Mouse (Mus musculus) liver, embryonic 15.5 days (tissue): ENCODE measurements around the gene Cyth4. TPM values are rescaled to one million over a fixed set of nuclear protein-coding genes. Genes with fewer than 3 reads are reported as not detected.

ENCODE experiments used
- ATAC-seq: fragments of 200-750 bp; cut with Nextera tagmentation; 2 replicates; pipeline ENCODE4 v1.8.0; 2017; ENCODE audit warnings: moderate number of reproducible peaks, mild to moderate bottlenecking, moderate library complexity; ENCODE audit not compliant: insufficient read depth
- H3K27ac ChIP-seq: fragments of 300-500 bp; sonication (generic); replicated peaks from 2 replicates; pipeline ENCODE4 v1.5.1; 2015; ENCODE audit warnings: mild to moderate bottlenecking, inconsistent platforms
- H3K27me3 ChIP-seq: fragments of 300-500 bp; sonication (generic); 2 replicates; pipeline ENCODE4 v1.6.1; 2015; ENCODE audit warnings: mild to moderate bottlenecking, inconsistent platforms
- H3K36me3 ChIP-seq: fragments of 300-500 bp; sonication (generic); replicated peaks from 2 replicates; pipeline ENCODE4 v1.6.1; 2015; ENCODE audit warnings: moderate library complexity, mild to moderate bottlenecking, inconsistent platforms
- H3K4me1 ChIP-seq: fragments of 300-500 bp; sonication (generic); replicated peaks from 2 replicates; pipeline ENCODE4 v1.6.1; 2015; ENCODE audit warnings: inconsistent platforms
- H3K4me2 ChIP-seq: fragments of 300-500 bp; sonication (generic); 2 replicates; pipeline ENCODE4 v1.6.1; 2015; ENCODE audit warnings: moderate library complexity, mild to moderate bottlenecking, inconsistent platforms
- H3K4me3 ChIP-seq: fragments of 300-500 bp; sonication (generic); replicated peaks from 2 replicates; pipeline ENCODE4 v1.5.1; 2015; ENCODE audit warnings: mild to moderate bottlenecking, inconsistent platforms
- H3K9ac ChIP-seq: fragments of 300-500 bp; sonication (generic); 2 replicates; pipeline ENCODE4 v1.6.1; 2015; ENCODE audit warnings: moderate library complexity, mild to moderate bottlenecking, inconsistent platforms
- H3K9me3 ChIP-seq: fragments of 300-500 bp; sonication (generic); replicated peaks from 2 replicates; pipeline ENCODE4 v1.6.1; 2016; ENCODE audit warnings: inconsistent platforms
- WGBS: fragments of 180-500 bp; shearing (Covaris S2); methylation state at CpG from one replicate; pipeline ENCODE4 v1.1.7; 2015; ENCODE audit warnings: mixed read lengths; ENCODE audit not compliant: insufficient replicate concordance; 5-methylcytosine and 5-hydroxymethylcytosine counted together
- polyA plus RNA-seq: library from polyadenylated mRNA; unstranded; fragments of >200 nt; fragmentation: Nextera tagmentation; extraction: Ambion mirVana; gene quantifications from 2 replicates; pipeline ENCODE4 v1.2.1, GENCODE M21; 2015

The Cyth4 gene
- polyA plus RNA-seq, 1 experiment from 2014 or later, result 13.5 TPM

DNA sequence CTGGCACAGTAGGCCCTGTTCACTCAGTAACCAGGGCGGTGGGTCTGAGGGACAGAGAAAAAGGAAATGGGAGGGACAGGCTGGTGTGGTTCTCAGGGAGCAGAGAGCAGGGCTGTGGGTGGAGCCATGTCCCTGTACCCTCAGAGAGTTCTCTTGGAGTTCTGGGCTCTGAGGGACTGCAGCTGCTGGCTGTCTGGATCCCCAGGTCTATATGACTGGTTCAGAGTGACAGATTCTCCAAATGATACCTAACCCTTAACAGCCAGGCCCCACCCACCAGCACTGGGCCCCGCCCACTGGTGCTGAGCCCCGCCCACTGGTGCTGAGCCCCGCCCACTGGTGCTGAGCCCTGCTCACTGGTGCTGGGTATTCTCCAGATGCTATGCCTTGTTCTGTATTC, 882 bp downstream of the Cyth4 start:
- peak overlapping the region; percentile 67 for H3K27ac ChIP-seq
- H3K4me3 ChIP-seq, result peak overlapping the region; percentile 43
- H3K4me1 ChIP-seq, result peaks cover 5% of the 10 kb centered on the region; the same call in 1 of the 2 replicates
- H3K9ac ChIP-seq, result no peak overlapping the region
- H3K27me3 ChIP-seq, result no peaks in the 10 kb centered on the region
- H3K4me2 ChIP-seq, result peak overlapping the region; percentile 23; the same call in 1 of the 2 replicates
- ATAC-seq, result peak; percentile 19; the same call in 1 of the 2 replicates
- WGBS, result 12% methylated on average over 4 of the region's 4 CpGs
- H3K9me3 ChIP-seq, result no peaks in the 10 kb centered on the region
- H3K36me3 ChIP-seq, result no peaks in the 10 kb centered on the region

DNA sequence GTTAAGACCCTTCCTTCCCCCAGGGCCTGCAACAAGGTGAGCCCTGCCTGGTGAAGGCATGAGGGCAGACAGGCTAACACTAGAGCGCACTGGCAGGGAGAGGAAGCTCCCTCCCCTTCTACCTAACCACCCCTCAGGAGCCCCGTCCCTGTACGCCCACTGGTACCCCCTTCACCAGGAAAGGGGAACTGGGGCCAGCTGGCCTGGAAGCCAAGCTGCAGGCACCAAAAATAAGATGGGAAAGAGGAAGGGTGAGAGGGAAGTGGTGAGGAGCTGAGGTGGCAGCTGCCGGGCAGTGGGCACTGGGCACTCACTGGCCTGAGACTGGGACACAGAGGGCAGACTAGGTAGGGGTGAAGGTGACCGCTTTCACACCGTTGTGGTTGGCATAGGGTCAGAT, 2.3 kb downstream of the Cyth4 start:
- Histone ChIP-seq H3K36me3 (no peaks in the 10 kb centered on the region), H3K4me2 (peak overlapping the region; percentile 32), H3K4me1 (peaks cover 5% of the 10 kb centered on the region; the same call in 1 of the 2 replicates), H3K9me3 (no peaks in the 10 kb centered on the region), H3K9ac (no peak overlapping the region), H3K4me3 (0 out of 2 replicates have a peak overlapping the region, but pooled peaks have one; percentile 2), H3K27me3 (no peaks in the 10 kb centered on the region), H3K27ac (peak overlapping the region; percentile 38; the same call in 1 of the 2 replicates)
- 41% methylated on average over 6 of the region's 6 CpGs for WGBS
- ATAC-seq, result no peak

- H3K4me2 ChIP-seq, result peak overlapping the region; percentile 32
- H3K9me3 ChIP-seq, result no peaks in the 10 kb centered on the region
- 62% methylated on average over 13 of the region's 13 CpGs for WGBS
- H3K36me3 ChIP-seq, result no peaks in the 10 kb centered on the region
- no peak overlapping the region for H3K4me3 ChIP-seq
- no peak for ATAC-seq
- H3K27me3 ChIP-seq, result no peaks in the 10 kb centered on the region
- H3K27ac ChIP-seq, result no peak overlapping the region
- H3K9ac ChIP-seq, result no peak overlapping the region
- H3K4me1 ChIP-seq, result peaks cover 5% of the 10 kb centered on the region; the same call in 1 of the 2 replicates
Measured at GRCm38 (mm10) chr15:78599529-78600193, 2.8 kb downstream of the Cyth4 start.

GRCm38 (mm10) chr15:78601180-78601579, 4.3 kb downstream of the Cyth4 start:
- WGBS, result 36% methylated on average over 6 of the region's 6 CpGs
- Histone ChIP-seq H3K4me3 (no peak overlapping the region), H3K36me3 (no peaks in the 10 kb centered on the region), H3K9ac (no peak overlapping the region), H3K4me2 (no peak overlapping the region), H3K9me3 (no peaks in the 10 kb centered on the region), H3K4me1 (peaks cover 15% of the 10 kb centered on the region; the same call in 1 of the 2 replicates), H3K27ac (no peak overlapping the region), H3K27me3 (no peaks in the 10 kb centered on the region)
- ATAC-seq, result no peak

DNA sequence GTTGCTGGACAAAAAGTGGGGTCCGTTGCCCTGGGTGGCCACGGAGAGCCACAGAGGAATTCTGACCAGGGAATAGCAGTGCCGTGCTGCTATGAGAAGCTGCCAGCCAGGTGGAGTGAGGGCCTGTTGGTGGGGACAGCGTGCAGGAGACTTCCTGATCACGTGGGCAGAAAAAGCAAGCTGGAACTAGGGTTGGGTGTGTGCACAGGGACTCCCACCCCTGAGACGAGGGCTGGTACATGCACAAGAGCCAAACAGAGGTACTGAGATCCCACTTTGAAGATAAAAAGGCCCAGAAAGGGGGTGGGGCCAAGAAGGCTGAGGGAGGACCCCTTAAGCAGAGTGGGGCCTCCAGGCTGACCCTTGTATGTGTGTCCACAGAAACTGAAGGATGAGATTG, 7.4 kb downstream of the Cyth4 start:
- ATAC-seq, result no peak

DNA sequence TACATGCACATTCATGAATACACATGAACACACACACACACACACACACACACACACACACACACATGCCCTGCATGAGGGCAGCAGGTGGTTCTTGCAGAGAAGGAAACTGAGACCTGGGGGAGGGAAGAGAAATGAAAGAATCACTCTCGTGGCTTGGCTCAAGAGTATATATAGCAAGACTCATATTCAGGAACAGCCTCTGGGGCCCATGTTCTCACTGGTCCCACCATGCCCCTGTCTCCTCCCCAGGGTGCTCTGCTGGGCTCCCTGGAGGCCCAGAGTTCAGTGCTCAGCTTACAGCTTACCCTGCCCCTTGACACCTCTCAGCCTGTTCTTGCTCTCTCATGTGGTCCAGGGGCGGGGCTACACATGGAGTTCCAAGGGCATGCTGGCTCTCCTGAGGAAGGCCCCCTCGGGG, 8.5 kb downstream of the Cyth4 start:
- H3K4me2 ChIP-seq, result no peak overlapping the region
- H3K4me3 ChIP-seq, result no peak overlapping the region
- WGBS, result 31% methylated on average over 3 of the region's 3 CpGs
- no peaks in the 10 kb centered on the region for H3K36me3 ChIP-seq
- no peaks in the 10 kb centered on the region for H3K9me3 ChIP-seq
- no peak overlapping the region for H3K9ac ChIP-seq
- no peak for ATAC-seq
- H3K27ac ChIP-seq, result no peak overlapping the region
- peaks cover 22% of the 10 kb centered on the region for H3K4me1 ChIP-seq
- H3K27me3 ChIP-seq, result no peaks in the 10 kb centered on the region

More for the DNA sequence above, 7.4 kb downstream of the Cyth4 start:
- H3K36me3 ChIP-seq, result no peaks in the 10 kb centered on the region
- no peak overlapping the region for H3K27ac ChIP-seq
- no peaks in the 10 kb centered on the region for H3K27me3 ChIP-seq
- no peaks in the 10 kb centered on the region for H3K9me3 ChIP-seq
- 63% methylated on average over 6 of the region's 6 CpGs for WGBS
- no peak overlapping the region for H3K4me3 ChIP-seq
- no peak overlapping the region for H3K4me2 ChIP-seq
- peaks cover 17% of the 10 kb centered on the region; the same call in 1 of the 2 replicates for H3K4me1 ChIP-seq
- H3K9ac ChIP-seq, result no peak overlapping the region

DNA sequence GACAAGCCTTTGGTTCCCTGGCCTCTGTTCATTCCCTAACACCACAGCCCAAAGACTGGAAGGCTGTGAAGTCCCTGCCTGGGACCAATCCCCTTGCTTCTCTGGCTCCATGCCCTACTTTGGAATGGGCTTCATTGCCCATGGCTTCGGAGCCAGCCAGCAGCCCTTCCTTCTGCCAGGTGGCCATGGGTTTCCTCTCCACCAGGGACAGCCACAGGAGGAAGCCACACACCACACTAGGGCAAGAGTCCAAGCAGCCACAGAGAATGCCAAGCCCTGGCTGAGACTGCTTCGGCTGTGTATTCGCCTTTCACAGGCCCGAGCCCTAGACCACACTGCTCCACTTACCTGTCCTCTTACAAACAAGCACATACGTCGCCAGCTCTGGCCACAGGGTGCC, 9.2 kb downstream of the Cyth4 start:
- Histone ChIP-seq H3K4me3 (no peak overlapping the region), H3K27me3 (no peaks in the 10 kb centered on the region), H3K9ac (no peak overlapping the region), H3K9me3 (no peaks in the 10 kb centered on the region), H3K4me1 (peaks cover 25% of the 10 kb centered on the region), H3K4me2 (no peak overlapping the region), H3K36me3 (no peaks in the 10 kb centered on the region), H3K27ac (no peak overlapping the region)
- WGBS, result 61% methylated on average over 6 of the region's 6 CpGs
- ATAC-seq, result no peak

DNA sequence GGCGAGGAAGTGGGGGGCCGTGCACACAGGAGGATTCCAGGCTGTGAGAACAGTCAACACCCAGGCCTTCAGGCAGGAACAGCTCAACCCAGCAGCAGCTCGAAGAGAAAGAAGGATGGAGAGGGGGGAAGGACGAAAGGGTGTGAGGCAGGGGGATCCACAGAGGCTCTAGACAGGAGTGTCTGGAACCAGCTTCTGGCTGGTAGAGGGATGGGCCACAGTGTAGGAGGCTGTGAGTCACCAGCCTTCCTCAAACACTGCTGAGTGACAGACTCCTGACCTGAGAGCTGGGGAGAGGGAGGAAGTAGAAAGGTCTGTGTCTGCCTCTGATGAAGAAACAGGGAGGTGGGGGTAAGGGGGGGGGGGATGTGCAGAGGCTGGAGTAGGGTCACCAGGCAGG, 10.6 kb downstream of the Cyth4 start:
- WGBS, result 34% methylated on average over 4 of the region's 4 CpGs

DNA sequence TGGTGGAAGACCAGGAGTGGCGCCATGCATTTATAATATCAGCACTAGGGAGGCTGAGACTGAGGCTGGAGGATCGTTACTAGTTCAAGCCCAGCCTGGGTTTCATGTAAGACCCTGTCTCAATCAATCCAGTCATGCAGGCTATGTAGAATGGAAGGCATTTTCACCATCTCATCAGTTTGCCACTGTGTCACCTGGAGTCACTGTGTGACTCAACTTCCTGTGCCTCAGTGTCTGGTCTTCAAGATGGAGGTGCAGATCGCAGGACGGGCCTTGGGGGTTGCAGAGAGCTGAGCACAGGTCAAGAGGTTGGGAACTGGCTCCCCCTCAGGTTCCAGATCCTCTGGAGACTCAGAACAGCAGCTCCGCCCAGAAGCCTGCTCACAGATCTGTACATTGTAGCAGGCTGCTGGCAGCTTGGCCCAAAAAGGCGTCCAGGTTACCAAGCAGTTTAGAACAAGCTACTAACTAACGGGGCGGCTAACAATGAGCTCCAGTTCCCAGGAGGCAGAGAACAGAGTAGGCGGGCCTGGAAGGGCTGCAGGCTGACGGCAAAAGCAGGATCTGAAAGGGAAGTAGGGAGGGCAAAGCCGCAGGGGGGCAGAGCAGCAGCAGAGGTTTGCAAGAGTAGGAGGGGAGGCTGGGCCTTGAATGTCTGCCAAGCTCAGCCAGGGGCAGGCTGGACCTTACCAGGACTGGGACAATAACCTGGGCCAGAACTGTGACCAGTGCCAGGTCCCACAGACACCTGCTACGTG, 14.0 kb downstream of the Cyth4 start:
- H3K36me3 ChIP-seq, result no peaks in the 10 kb centered on the region
- no peak overlapping the region for H3K9ac ChIP-seq
- H3K27me3 ChIP-seq, result no peaks in the 10 kb centered on the region
- peaks cover 16% of the 10 kb centered on the region for H3K4me1 ChIP-seq
- no peaks in the 10 kb centered on the region for H3K9me3 ChIP-seq
- no peak overlapping the region for H3K27ac ChIP-seq
- no peak overlapping the region for H3K4me3 ChIP-seq
- H3K4me2 ChIP-seq, result no peak overlapping the region
- no peak for ATAC-seq
- WGBS, result 58% methylated on average over 12 of the region's 12 CpGs

More for the DNA sequence above, 10.6 kb downstream of the Cyth4 start:
- no peak overlapping the region; the same call in 1 of the 2 replicates for H3K27ac ChIP-seq
- H3K27me3 ChIP-seq, result no peaks in the 10 kb centered on the region
- ATAC-seq, result peak; percentile 42; the same call in 1 of the 2 replicates
- H3K4me1 ChIP-seq, result peaks cover 23% of the 10 kb centered on the region
- H3K9me3 ChIP-seq, result no peaks in the 10 kb centered on the region
- H3K9ac ChIP-seq, result no peak overlapping the region
- H3K4me2 ChIP-seq, result no peak overlapping the region
- no peaks in the 10 kb centered on the region for H3K36me3 ChIP-seq
- no peak overlapping the region for H3K4me3 ChIP-seq

DNA sequence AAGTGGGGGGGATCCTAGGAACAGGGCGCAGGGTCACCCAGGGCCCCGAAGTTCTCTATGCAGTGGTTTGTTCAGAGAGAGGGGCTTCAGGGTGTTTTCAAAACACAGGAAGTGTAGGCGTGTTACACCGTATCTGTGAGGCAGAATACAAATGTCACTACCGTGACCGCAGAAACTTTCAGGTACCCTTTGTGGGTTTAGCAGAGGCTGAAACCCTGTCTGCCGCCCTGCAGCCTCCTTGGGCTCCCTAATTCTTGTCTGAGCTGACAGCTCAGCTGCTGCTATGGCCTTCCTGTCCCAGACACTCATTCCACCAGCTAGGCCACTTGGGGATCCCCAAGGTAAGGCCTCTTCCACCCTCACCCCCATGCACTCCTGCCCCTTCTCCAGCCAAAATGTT, 17.7 kb downstream of the Cyth4 start:
- H3K4me1 ChIP-seq, result peaks cover 11% of the 10 kb centered on the region
- H3K27ac ChIP-seq, result no peak overlapping the region
- ATAC-seq, result no peak
- no peaks in the 10 kb centered on the region for H3K36me3 ChIP-seq
- no peak overlapping the region for H3K9ac ChIP-seq
- H3K4me2 ChIP-seq, result no peak overlapping the region
- WGBS, result 64% methylated on average over 7 of the region's 7 CpGs
- no peaks in the 10 kb centered on the region for H3K27me3 ChIP-seq
- no peak overlapping the region for H3K4me3 ChIP-seq
- H3K9me3 ChIP-seq, result no peaks in the 10 kb centered on the region

DNA sequence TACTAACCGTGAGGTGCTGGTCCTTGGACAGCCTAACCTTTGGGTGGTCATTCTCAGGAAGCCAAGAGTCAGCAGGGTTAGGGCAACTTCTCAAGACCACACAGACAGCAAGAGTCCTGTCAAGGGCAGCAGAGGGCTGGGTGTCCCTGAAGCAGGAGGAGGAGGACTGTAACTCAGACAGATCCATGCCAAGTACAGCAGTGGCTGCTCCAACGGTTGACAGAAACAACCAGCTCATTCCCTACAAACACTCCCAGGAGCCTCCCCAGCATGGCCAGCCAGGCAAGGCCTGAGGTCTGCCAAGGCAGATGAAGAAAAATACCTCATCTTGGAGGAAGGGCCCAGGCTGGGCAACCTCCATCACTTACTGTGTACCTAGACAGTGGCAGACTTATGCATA, 20.1 kb downstream of the Cyth4 start:
- no peak overlapping the region for H3K4me3 ChIP-seq
- whole genome bisulfite sequencing, result 56% methylated on average over 2 of the region's 2 CpGs
- no peak for ATAC-seq
- H3K4me1 ChIP-seq, result no peaks in the 10 kb centered on the region
- H3K9ac ChIP-seq, result no peak overlapping the region
- H3K36me3 ChIP-seq, result no peaks in the 10 kb centered on the region
- no peaks in the 10 kb centered on the region for H3K9me3 ChIP-seq
- no peak overlapping the region for H3K27ac ChIP-seq
- H3K27me3 ChIP-seq, result no peaks in the 10 kb centered on the region
- H3K4me2 ChIP-seq, result no peak overlapping the region
